Mouse (Mus musculus) myocyte (in vitro differentiated cells): ENCODE data around the gene BC028528.

Experiments
- SRF ChIP-seq: IDR thresholded peaks from one replicate; pipeline ENCODE4 v1.6.1; 2011; ENCODE audit warnings: low read depth; ENCODE audit not compliant: control insufficient read depth, insufficient read length
- TCF12 ChIP-seq: IDR thresholded peaks from one replicate; pipeline ENCODE4 v1.6.1; 2011; ENCODE audit warnings: mild to moderate bottlenecking, control low read depth; ENCODE audit not compliant: poor library complexity, insufficient read depth, severe bottlenecking

DNA sequence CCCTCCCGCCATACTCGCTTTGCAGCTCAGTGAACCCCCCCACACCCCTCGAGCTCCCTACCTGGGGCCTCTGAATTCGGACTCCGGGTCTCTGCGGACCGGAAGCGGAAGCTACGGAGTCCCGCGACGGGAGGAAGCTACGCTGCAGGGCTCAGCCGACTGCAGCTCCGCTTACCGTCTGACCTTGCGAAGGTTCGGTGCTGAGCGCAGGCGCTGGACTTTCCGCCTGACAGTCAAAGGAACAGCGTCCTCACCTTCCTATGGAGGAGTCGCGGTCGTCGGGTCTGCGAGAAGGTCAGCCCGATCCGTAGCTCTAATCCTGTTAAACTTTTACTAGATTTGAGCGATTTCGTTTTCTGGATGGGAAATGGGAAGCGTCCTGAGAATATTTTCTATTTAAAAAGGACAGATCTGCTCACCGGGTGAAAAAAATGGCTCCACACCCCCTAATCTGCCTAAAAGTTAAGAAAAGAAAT, 20.4 kb downstream of the BC028528 start, which contains the start of gene Mrps21:
- no peak for TF ChIP-seq SRF
- TF ChIP-seq TCF12 = no peak
